Mouse (Mus musculus) ES-Bruce4 (cell line): ENCODE measurements around the gene Pbld1. TPM values are rescaled to one million over a fixed set of nuclear protein-coding genes. Genes with fewer than 3 reads are reported as not detected.

Experiments
- H3K27ac ChIP-seq: 2 replicates; pipeline ENCODE4 v1.5.1; 2012; ENCODE audit warnings: low read length, inconsistent platforms; ENCODE audit not compliant: insufficient read depth
- H3K27me3 ChIP-seq: 2 replicates; pipeline ENCODE4 v1.6.1; 2012; ENCODE audit warnings: mild to moderate bottlenecking, low read length, inconsistent platforms; ENCODE audit not compliant: control insufficient read depth, poor library complexity, insufficient read depth, severe bottlenecking
- H3K36me3 ChIP-seq: 2 replicates; pipeline ENCODE4 v1.6.1; 2012; ENCODE audit warnings: inconsistent platforms, mild to moderate bottlenecking, low read length, moderate library complexity; ENCODE audit not compliant: control insufficient read depth, poor library complexity, insufficient read depth, severe bottlenecking
- H3K4me1 ChIP-seq: one replicate; pipeline ENCODE4 v1.8.1; 2011; ENCODE audit warnings: low read length; ENCODE audit not compliant: control insufficient read depth, insufficient read depth
- H3K4me3 ChIP-seq: 2 replicates; pipeline ENCODE4 v1.5.1; 2011; ENCODE audit warnings: low read depth, mild to moderate bottlenecking, low read length
- H3K9ac ChIP-seq: 2 replicates; pipeline ENCODE4 v1.6.1; 2012; ENCODE audit warnings: low read depth, mild to moderate bottlenecking, inconsistent platforms; ENCODE audit not compliant: poor library complexity, severe bottlenecking
- H3K9me3 ChIP-seq: replicated peaks from 2 replicates; pipeline ENCODE4 v1.6.1; 2012; ENCODE audit warnings: mild to moderate bottlenecking, low read length, inconsistent platforms; ENCODE audit not compliant: control insufficient read depth, poor library complexity, insufficient read depth, severe bottlenecking
- CTCF ChIP-seq: IDR thresholded peaks from one replicate; pipeline ENCODE4 v1.8.1; 2011; ENCODE audit warnings: low read depth, low read length
- EP300 ChIP-seq: IDR thresholded peaks from 2 replicates; pipeline ENCODE4 v1.6.1; 2011; ENCODE audit warnings: low read depth, low read length; ENCODE audit not compliant: insufficient read depth
- POLR2A ChIP-seq: IDR thresholded peaks from one replicate; pipeline ENCODE4 v1.8.1; 2011; ENCODE audit warnings: low read length; ENCODE audit not compliant: insufficient read depth
- polyA plus RNA-seq: library from polyadenylated mRNA; stranded (reverse); fragments of >200 nt; gene quantifications from 2 replicates; pipeline ENCODE4 v1.2.4, GENCODE M21; 2011; ENCODE audit warnings: low read depth; ENCODE audit not compliant: missing spikeins, insufficient read depth, insufficient read length

The Pbld1 gene
- polyA plus RNA-seq, 1 experiment, result not detected

DNA sequence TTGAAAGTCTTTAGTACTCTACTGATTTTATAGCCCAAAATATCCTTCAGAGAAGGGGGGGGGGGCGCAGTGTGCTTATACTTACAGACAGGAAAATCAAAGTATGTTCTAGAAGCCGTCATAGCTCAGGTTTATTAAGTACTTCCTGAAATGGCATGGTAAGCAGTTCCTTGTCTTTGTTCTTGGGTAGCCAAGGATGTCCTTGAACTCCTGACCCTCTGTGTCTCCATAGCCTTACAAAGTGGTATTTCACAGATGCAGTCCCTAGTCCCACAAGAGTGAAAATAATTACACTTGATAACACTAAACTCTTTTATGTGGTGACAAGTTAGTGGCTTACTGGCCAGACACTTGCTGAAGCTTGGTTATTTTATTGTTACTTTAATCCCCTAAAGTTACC lies 34.9 kb upstream of the Pbld1 start:
- H3K4me1 ChIP-seq, result peaks cover 2% of the 10 kb centered on the region
- no peaks in the 10 kb centered on the region for H3K36me3 ChIP-seq
- H3K9me3 ChIP-seq, result no peaks in the 10 kb centered on the region
- no peak overlapping the region; the same call in 1 of the 2 replicates for H3K4me3 ChIP-seq
- H3K9ac ChIP-seq, result peak overlapping the region; percentile 81
- no peak overlapping the region; the same call in 1 of the 2 replicates for H3K27ac ChIP-seq
- no peaks in the 10 kb centered on the region for H3K27me3 ChIP-seq
- TF ChIP-seq EP300 (no peak), POLR2A (no peak), CTCF (no peak)

DNA sequence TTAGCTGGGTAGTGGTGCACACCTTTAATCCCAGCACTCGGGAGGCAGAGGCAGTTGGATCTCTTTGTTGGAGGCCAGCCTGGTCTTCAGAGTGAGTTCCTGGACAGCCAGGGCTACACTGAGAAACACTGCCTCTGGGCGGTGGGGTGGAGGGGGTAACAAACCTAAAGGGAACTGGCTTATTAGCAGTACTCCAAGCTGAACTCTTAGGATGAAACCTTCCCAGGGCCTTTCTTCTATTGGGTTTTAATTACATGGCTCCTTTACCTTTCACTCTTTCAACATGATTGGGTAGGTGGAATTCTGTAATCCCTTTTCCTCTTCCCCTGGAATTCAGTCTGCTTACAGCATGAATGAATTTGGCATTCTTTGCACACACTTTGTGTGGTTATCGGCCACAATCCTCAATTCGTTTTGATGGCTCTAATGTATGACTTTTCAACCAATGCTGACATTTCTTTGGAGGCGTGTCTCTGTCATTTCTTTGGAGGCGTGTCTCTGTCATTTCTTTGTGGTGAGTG lies 34.4 kb upstream of the Pbld1 start:
- no peaks in the 10 kb centered on the region for H3K36me3 ChIP-seq
- H3K27me3 ChIP-seq, result no peaks in the 10 kb centered on the region
- TF ChIP-seq POLR2A (no peak), EP300 (no peak), CTCF (no peak)
- H3K4me1 ChIP-seq, result peaks cover 2% of the 10 kb centered on the region
- H3K4me3 ChIP-seq, result no peak overlapping the region
- no peak overlapping the region for H3K9ac ChIP-seq
- no peak overlapping the region for H3K27ac ChIP-seq
- H3K9me3 ChIP-seq, result no peaks in the 10 kb centered on the region

DNA sequence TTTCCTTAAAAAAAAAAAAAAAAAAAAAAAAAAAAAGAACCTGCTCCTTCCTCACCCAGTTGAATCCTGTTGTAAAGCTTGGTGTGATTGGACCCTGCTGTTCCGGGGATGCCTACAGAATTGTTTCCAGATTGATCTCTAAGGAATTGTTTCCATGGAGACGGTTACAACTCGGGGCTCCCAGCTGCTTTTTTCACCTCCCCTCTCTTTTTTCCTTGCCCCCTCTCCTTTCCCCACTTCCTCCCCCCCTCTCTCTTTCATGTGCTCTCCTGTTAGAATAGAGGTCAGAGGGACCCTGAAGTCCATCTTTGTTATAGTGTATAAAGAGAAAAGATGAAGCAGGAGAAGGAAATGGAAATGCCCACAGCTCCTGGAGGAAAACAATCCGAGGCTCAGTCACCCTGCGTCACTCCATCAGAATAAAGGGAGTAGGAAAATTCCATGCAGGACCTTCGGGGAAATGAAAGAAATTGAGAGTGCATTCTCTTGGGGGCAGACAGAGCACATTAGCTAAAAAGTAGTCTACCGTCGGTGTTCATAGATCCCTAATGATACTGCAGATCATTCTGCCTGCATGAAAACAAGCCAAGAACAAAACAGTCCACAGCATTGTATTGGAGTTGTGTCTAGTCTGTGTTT lies 33.7 kb upstream of the Pbld1 start:
- no peak overlapping the region for H3K27ac ChIP-seq
- no peak overlapping the region for H3K4me3 ChIP-seq
- peaks cover 2% of the 10 kb centered on the region for H3K4me1 ChIP-seq
- no peaks in the 10 kb centered on the region for H3K27me3 ChIP-seq
- H3K36me3 ChIP-seq, result no peaks in the 10 kb centered on the region
- no peaks in the 10 kb centered on the region for H3K9me3 ChIP-seq
- TF ChIP-seq POLR2A, result no peak
- TF ChIP-seq EP300, result no peak
- no peak for TF ChIP-seq CTCF
- H3K9ac ChIP-seq, result no peak overlapping the region

DNA sequence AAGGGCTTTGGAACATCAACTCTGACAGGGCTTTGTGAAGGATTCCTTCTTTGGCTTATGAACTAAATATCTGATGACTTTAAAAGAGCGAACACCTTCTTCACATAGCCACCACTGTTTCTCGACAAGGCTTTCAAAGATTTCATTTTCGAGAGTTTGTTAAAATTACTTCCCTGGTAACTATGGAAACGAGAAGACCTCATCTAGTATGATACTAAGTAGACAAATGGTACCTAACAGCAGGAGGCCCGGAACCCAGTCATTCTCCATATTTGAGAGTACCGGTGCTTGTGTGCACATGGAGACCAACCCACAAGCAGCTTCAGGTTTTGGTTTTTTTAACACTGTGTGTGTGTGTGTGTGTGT lies 33.2 kb upstream of the Pbld1 start:
- no peak overlapping the region for H3K9ac ChIP-seq
- peaks cover 2% of the 10 kb centered on the region for H3K4me1 ChIP-seq
- H3K4me3 ChIP-seq, result no peak overlapping the region
- TF ChIP-seq CTCF (no peak), POLR2A (no peak), EP300 (no peak)
- no peak overlapping the region for H3K27ac ChIP-seq
- no peaks in the 10 kb centered on the region for H3K36me3 ChIP-seq
- H3K27me3 ChIP-seq, result no peaks in the 10 kb centered on the region
- no peaks in the 10 kb centered on the region for H3K9me3 ChIP-seq

DNA sequence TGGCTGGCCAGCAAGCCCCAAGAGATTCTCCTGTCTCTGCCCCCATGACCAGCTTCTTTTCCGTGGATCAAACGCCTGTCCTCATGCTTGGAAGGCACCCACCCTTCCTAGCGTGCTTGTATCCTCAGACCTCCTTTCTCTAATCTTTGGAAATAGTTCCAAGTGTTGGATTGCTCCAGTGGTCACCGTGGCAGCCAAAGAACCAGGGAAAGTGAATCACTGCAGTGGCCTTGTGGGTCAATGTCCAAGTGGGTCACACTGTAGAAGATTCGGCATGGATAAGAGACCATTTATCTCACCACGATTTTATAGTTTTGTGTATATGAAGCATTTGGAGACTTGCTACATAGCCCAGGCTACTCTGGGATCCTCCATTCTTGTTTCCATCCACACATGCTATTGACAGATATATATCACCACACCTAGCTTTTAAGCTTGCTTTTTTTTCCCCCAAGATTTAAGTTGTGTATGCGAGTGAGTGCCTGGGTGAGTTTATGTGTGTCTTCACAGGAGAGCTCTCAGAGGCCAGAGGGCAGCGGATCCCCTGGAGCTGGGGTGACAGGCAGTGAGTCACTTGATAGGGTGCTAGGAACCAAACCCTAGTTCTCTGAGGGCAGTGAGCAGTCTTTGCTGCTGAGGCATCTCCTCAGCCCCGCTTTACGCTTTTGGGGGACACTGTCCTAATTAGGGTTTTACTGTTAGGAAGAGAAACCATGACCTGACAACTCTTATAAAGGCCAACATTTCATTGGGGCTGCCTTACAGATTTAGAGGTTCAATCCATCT lies 32.4 kb upstream of the Pbld1 start:
- H3K9me3 ChIP-seq, result no peaks in the 10 kb centered on the region
- H3K36me3 ChIP-seq, result no peaks in the 10 kb centered on the region
- H3K27ac ChIP-seq, result no peak overlapping the region
- peaks cover 2% of the 10 kb centered on the region for H3K4me1 ChIP-seq
- no peak overlapping the region for H3K9ac ChIP-seq
- H3K4me3 ChIP-seq, result no peak overlapping the region
- TF ChIP-seq CTCF, result no peak
- TF ChIP-seq POLR2A, result no peak
- no peak for TF ChIP-seq EP300
- no peaks in the 10 kb centered on the region for H3K27me3 ChIP-seq

DNA sequence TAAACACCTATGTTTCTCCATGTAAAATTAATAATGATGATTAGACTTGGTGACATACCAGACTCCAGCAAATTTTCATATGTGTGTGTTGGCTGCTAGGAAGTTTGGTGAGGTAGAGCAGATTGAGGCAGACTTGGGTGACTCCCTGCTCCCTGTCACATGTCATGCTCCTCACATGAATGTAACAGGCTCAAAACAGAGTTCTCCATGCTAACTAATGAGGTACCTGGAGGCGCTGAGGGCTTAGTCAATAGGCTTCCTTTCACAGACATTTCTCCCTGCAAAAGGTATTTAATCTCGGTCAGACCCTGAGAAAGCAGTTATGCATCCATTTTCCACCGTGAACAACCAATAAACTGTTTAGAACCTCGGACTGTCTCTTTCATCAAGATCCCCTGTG lies 31.6 kb upstream of the Pbld1 start:
- H3K36me3 ChIP-seq, result no peaks in the 10 kb centered on the region
- no peak overlapping the region for H3K27ac ChIP-seq
- H3K9ac ChIP-seq, result no peak overlapping the region
- H3K9me3 ChIP-seq, result no peaks in the 10 kb centered on the region
- no peaks in the 10 kb centered on the region for H3K27me3 ChIP-seq
- no peak for TF ChIP-seq EP300
- no peak for TF ChIP-seq CTCF
- TF ChIP-seq POLR2A, result no peak
- peaks cover 2% of the 10 kb centered on the region for H3K4me1 ChIP-seq
- no peak overlapping the region for H3K4me3 ChIP-seq
